Mouse (Mus musculus) monocyte, adult 5-6 weeks (primary cell): ENCODE data around the gene Dab1. TPM values are rescaled to one million over a fixed set of nuclear protein-coding genes. Genes with fewer than 3 reads are reported as not detected.

Experiments used
- ATAC-seq: fragments of 153-309, 156-312 bp; replicated peaks from 2 replicates; pipeline ENCODE4 v1.8.0; 2017; ENCODE audit warnings: mild to moderate bottlenecking; ENCODE audit not compliant: low TSS enrichment, insufficient number of reproducible peaks, severe bottlenecking, poor library complexity, low FRiP score
- total RNA-seq: library from RNA; stranded (forward); fragments of 200-1000, 200-491, 200-594 nt; gene quantifications from 3 replicates; pipeline ENCODE4 v1.2.3, GENCODE M21; 2017

The Dab1 gene
- total RNA-seq, 1 experiment from 2014 or later, result not detected

DNA sequence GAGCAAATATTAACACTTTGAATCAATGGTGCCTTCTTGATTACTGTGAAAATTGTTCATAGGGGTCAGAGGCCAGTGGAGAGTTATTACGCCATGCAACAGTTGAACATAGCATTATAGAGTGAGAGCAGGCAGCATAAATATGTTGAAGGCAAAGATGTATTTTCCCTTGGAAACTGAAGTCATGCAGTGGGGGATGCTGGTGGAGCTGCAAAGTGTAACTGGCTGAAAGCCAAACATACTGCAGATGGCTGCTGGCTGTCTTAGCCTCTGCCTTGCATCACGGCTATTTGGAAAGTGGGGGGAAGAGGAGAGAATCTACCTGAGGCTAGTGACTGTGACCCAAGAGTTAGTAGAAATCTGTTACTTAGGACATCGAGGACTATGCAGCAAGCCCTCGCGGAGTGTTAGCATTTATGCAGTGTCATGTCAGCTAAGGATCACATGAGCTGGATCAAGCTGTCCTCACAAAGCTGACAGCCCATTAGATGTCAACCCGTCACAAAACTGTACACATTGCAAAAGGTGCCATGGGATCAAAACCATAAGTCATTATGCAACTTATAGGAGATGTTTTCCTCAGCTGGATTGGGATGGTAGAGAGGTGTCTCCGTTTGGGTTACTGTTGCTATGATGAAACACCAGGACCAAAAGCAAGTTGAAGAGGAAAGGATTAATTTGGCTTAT, 164.5 kb downstream of the Dab1 start:
- no peak for ATAC-seq

DNA sequence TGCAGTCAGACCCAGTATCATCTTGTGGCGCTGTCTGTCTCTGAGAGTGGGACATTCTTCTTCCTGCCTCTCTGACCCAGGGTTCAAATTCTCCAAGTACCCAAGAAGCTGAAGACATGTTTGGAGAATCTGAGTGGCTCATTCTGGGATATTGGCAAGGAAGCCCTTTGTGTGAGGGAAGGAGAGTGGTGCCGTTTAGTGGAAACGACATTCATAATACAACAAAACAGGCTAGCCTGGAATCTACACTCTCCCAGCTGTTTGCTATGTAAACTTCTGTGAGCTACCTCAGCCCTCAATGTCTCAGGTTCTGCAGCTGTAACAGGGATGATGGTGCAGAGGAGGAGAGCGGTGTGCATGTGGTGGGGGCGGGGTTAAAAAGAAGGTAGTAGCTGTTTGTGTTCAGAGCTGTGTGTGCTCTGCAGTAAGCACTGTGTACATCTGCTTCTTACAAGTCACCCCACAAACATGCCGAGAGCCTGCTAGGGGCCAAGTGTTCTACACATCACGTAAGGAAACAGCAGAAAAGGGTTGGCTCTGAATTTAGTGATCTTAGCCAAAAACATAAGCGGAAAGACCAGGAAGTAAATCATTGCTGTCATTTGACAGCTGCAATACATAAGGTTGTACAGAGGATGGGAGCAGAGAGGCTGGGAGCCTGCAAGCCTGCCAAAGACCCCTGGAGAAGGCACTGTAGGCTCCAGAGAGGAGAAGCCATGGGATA, 174.6 kb downstream of the Dab1 start:
- ATAC-seq, result no peak

DNA sequence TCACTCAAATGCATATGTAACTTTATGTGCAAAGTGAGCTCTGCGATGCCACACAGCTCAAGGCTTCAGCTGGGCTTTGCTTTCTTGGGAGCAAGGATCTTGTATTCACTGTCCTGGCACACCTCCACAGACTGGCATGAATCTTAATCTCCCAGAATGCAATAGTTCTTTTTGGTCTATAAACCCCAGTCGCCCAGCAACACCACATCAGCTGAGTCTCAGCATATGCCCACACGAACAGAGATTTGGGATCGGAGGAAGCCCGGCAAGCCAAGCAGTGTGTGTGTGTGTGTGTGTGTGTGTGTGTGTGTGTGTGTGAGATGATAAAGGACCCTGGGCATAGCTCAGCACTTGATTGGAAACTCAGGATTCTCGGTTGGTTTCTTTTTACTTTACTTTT, 177.3 kb downstream of the Dab1 start:
- no peak for ATAC-seq

DNA sequence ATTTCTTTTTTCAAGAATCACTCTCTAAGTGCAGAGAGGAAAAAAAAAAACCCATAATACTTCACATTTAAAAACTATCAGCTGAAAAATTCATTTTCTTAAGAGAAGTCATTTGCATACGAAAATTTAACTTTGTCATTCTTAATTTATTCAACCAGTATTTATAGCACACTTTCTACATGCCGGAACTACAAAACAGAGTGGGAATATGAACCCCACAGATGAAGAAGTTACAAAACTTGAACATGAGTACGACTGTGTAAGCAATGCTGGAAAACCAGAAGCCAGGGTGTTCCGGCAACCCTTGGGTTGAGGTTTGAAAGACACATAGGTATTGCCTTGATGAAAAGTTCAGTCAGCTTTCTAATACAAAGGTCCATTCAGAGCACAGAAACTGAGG, 183.3 kb downstream of the Dab1 start:
- no peak for ATAC-seq

DNA sequence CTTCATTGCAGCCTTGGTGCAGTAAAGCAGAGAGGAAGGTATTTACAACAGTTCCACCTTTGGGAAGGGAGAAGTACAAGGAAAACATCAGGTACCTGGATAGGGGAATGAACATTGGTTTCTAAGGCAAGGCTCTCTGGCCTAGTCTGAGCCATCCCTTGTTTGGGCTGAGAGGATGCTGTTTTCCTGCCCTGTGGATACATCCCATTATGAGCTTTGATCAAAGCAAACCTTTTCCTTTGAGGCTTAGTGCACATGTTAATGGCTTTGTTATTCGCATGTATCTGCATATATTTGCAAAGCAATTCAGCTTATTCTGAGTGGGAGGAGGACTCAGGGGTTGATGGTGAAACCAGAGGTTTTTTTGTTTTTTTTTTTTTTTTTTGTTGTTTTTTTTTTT, 185.3 kb downstream of the Dab1 start:
- no peak for ATAC-seq

DNA sequence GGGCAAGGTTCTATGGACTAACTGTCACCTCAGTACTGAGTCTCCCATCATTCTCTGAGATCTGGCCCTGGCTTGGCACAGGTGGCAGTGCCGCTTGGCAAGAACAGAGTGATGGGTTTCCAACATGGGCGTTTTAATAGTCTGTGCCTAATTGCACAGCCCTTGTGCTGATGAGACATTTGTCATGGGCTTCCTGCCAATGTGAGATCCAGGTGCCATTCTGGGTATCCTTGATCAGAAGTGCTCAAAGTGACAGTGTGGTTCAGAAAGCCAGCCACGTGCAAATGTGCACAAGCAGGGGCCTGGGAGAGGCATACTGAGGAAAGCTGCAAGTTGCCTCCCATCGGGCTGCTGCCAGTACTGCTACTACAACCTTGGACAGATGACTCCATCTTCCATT, 203.5 kb downstream of the Dab1 start:
- ATAC-seq, result no peak

DNA sequence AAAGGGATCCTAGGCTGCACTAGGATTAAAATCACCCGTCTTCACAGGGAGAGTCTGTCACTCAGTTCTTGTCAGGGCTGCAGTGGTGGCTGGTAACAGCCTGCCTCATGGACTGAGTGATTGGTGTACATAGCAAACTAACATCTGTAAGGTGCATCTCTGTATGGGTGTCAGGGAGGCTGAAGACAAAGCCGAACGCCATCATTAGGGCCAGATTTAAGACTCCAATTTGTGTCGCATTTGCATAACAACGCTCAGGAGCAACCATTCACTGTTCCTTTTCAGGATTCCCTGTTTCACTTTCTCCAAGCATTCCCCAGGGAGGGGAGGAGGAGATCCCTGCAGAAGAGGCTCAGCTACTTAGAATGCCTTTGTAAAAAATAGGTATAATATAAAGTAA, 219.2 kb downstream of the Dab1 start:
- no peak for ATAC-seq

DNA sequence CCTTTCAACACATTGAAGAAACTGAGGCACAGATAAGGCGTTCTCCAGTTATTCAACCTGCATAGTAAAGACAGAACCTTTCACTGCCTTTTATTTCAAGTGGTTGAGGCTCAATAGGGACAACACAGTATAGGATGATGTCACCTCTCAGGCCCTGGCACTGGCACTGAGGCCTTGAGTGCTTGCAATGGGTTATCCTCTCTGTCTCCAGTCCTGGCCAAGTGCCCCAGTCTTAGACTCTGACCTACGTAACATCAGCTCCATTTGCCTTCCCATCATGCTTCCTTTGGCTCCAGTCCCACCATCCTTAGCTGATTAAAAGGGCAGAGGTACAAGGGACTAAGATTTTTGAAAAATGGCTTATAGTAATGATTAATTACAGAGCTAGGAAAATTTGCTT, 220.4 kb downstream of the Dab1 start:
- ATAC-seq, result no peak

DNA sequence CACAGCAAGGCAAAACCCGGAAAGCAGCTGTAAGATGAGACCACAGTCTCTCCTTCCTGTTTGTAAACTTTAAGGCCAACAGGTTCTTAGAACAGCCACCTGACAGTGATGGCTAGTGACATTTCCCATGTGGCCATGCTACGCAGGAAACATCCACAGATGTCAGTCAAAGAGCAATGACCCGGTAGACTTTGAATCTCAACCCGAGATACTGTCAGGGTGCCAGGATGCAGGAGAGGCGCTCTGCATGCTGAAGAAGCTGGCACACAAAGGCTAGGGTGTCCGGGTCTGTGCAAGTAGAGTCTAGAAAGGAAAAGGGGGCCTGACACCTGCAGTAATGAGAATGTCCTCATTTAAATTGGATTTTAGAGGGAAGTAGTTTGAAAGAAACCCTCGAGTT, 222.0 kb downstream of the Dab1 start:
- no peak for ATAC-seq

DNA sequence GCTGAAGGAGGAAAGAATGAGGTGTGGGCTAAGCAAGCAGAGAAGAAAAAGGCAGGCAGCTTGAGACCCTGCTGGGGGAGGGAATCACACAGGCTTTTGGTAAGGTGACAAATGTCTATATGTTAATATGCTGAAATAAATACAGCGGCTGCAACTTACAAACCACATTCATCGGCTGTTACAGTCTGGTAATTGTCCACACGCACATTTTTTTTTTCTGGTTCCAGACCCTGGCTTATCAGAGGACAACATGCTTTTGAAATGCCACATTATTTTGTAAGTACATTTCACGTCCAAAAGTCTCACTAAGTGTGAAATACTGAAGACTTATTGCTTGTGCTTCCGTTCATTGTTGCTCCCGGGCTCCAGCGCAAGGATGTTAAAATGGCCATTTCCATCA, 225.5 kb downstream of the Dab1 start:
- no peak for ATAC-seq

- ATAC-seq, result no peak
Measured at GRCm38 (mm10) chr4:103857173-103857572, 238.0 kb downstream of the Dab1 start.

DNA sequence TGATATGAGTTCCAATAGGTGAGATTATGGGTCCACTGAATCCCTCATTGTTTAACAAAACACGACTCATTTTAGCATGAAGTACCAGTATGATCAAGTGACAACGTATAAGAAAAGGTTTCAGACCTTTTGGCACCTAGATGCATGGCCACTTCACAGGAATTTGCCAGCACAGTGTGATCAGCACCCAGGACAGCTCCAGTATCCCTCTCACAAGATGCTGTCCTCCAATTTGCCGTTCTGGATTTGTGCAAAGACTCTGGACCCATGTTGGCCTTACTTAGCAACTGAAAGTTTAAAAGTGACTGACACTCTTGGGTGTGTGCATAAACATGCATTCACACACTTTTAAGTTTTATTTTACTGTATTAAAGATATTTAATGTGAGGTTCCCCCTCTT, 256.4 kb downstream of the Dab1 start:
- ATAC-seq, result no peak

DNA sequence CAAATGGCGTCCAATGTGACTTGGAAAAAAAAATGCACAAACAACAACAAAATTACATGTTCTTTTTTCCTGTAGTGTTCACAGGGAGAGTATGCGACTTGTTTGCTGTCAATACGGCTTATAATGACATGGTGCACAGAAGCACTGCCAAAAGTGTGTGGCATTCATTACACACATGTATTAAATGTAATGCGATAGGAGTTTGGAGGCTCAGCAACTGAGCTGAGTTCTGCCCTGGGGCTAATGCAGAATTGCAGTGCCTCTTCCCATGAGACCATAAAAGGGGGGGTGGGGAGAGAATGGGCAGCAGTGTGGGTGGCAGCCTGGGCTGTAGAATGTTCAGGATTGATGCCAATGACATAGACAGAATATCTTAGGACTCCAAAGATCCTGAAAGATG, 259.7 kb downstream of the Dab1 start:
- ATAC-seq, result no peak

DNA sequence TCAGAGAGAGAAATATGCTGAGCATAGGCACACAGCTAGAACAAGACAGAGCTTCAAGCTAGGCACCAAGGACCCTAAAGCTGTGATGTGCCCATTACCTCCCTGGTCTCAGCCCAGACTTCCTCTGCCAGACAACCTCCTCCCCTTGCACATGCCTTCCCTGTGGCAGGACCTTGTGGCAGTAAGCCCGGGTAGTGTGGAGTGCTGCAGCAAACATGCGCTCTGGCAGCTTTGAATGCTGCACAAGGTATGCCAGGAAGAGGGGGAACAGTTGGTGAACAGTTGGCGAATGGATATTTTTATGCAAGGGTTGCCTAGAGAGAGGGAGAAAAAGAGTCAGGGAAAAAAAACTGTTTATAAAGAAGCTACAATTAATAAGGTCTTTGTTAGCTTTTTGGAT, 262.5 kb downstream of the Dab1 start:
- ATAC-seq, result no peak

- no peak for ATAC-seq
Measured at GRCm38 (mm10) chr4:103888086-103888485, 268.9 kb downstream of the Dab1 start.

DNA sequence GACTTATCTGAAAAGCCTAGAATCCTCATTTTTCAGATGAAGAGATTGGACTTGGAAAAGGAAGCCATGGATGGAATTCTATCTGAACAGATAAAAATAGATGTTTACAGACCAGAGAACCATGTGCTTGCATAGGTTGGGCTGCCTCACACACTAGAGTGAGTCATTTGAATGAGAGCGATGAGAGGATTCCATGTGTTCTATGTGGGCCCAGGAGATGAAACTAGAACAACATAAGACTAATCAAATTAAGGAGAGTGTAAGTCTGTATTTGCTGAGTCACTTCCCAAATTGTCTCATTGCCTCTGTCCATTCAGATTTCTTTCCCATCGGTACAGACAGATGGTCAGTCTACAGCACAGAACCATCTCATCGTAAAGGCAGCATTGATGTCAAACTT, 270.0 kb downstream of the Dab1 start:
- no peak for ATAC-seq

DNA sequence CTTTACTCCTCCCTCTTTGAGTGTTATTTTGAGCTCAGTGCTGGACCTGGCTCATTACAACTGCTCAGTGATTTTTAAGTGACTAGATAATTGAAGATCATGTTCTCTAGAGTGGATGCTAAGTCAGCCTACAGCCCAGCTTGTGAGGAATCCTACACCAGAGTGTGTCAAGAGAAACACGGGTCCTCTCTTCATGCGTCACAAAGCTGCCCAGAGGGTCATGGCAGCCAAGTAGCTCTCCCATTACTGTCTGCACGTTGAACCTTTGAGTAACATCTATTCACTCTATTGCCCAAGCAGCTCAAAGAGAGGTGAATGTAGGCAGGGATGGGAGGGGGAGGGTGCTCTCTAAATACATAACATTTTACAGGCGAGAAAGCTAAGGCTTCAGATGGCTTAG, 277.6 kb downstream of the Dab1 start:
- ATAC-seq, result no peak

- ATAC-seq, result no peak
Measured at GRCm38 (mm10) chr4:103897702-103898101, 278.5 kb downstream of the Dab1 start.

GRCm38 (mm10) chr4:103911441-103911840, 292.3 kb downstream of the Dab1 start:
- ATAC-seq, result no peak

- ATAC-seq, result no peak
Measured at GRCm38 (mm10) chr4:103912071-103912470, 292.9 kb downstream of the Dab1 start.
